Mouse (Mus musculus) adrenal gland, adult 18-20 months (tissue): Measurements from ENCODE around the gene Nes. TPM values are rescaled to one million over a fixed set of nuclear protein-coding genes. Genes with fewer than 3 reads are reported as not detected.

Experiments
- DNase-seq, 2 experiments: peaks; one replicate each; pipeline ENCODE4 v3.0.0; 2021 to 2022; ENCODE audit warnings: low spot score in 2 of 2
- total RNA-seq, 2 experiments: library from RNA; stranded (reverse); gene quantifications; 1 replicate in 1 of 2; 2 replicates in 1 of 2; pipeline ENCODE4 v1.2.3; 2021

Nes gene
- total RNA-seq, 2 experiments from 2014 or later = 5.9 to 19.4 TPM

GRCm38 (mm10) chr3:87981894-87982835 is 11.3 kb downstream of the Nes start:
- DNase-seq = peak in 1 of 2 experiments; percentile 34

GRCm38 (mm10) chr3:87982836-87983601 is 12.1 kb downstream of the Nes start:
- no peak for DNase-seq

- no peak for DNase-seq
Measured at GRCm38 (mm10) chr3:87983627-87984026, 12.7 kb downstream of the Nes start.

GRCm38 (mm10) chr3:87984094-87984493 is 13.2 kb downstream of the Nes start:
- no peak for DNase-seq

- no peak for DNase-seq
Measured at GRCm38 (mm10) chr3:87985505-87986320, 14.8 kb downstream of the Nes start.

DNA sequence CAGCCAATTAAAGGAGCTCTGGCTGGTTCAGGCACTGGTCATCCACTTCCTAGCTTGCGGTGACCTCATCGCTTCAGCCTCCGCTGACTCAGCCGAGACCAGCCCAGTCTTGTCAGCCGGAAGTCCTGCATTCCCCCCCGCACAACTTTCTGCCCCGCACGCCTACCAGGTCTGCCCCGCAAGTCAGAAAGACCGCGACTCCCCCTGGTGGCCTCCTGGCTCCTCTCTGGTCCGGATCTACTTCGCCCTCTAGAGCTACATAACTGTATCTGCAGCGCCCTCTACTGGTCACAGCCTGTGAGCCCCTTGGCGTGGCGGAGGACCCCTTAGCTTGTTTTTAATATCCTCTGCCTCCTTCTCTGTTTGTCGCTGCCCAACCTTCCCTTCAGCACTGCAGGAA is 16.0 kb downstream of the Nes start:
- DNase-seq = peak; percentile 94 to 97

GRCm38 (mm10) chr3:87987633-87988032 is 16.8 kb downstream of the Nes start:
- no peak for DNase-seq

DNA sequence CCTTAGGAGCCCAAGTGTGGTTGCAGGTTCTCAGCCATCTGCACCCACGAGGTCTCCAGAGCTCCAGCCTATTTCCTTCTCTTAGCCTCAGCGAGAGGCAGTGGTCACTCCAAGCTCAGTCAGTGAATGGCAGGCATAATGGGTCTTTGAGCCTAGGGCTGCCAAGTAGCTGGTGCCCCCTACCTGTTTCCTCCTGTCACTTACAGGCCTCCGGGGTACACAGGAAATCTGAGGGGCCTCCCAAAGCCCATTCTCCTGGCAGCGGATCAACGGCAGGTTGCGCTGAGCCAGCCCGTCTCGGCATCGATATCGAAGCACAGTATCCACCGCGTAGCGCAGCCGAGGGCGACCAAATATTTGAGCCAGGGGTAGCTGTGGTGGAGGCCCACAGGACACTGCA is 17.2 kb downstream of the Nes start:
- no peak for DNase-seq

DNA sequence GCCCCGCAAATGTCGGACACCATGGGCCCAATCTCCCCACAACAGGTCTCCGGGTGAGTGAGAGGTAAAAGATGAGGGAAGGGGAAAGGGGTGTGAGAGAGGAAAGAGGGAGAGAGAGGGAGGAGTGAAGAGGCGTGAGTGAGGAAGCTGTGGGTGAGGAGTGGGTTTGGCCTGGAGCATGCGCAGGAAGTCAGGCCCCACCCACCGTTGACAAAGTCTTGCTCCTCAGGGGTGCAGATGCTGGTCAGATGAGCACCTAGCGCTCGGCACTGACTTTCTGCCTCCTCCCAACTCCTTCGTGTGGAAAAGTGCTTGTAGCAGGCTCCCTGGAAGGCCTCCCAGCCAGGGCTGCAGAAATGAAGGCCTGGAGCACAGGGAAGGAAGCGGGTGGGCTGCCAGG is 19.1 kb downstream of the Nes start:
- DNase-seq = no peak

DNA sequence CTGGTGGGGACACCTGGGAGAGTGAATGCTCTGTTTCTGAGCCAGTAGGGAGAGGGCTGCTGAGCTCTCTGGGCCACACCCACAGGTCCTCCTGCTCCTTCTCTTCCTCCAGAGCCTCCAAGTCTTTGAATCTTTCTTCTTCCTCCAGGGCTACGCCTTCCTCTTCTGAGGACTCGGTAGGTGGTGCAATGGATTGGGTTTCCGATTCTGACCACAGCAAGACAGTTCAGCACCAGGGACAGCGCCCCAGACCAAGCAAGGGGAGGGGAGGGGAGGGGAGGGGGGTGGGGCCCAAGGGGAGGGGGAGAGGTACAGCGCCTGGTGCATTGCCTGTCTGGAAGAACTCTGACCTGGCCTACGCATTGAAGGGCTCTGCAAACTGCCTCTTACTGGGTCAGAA is 22.6 kb downstream of the Nes start:
- no peak for DNase-seq

DNA sequence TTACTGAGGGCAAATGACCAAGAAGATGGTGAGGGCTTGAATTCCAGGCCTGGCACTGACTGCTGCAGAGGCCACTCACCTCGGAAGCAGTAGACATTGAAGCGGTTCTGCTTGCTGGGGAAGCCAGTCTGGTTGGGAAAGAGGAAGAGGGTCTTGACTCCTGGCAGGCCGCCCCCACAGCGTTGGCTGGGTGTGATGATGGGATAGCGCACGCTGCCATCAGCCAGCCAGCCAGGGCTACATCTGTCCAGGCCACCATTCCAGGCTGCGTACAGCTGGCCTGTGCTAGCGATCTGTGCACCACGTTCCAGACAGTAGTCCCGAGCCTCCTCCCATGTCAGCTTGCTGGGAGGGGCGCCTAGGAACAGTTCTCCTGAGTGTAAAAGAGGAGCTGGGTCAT is 24.5 kb downstream of the Nes start:
- DNase-seq = peak in 1 of 2 experiments; percentile 16

- no peak for DNase-seq
Measured at GRCm38 (mm10) chr3:87996401-87996800, 25.5 kb downstream of the Nes start.

- DNase-seq = no peak
Measured at GRCm38 (mm10) chr3:87996971-87997614, 26.2 kb downstream of the Nes start.

GRCm38 (mm10) chr3:87998747-87999146 is 27.9 kb downstream of the Nes start:
- DNase-seq = no peak

DNA sequence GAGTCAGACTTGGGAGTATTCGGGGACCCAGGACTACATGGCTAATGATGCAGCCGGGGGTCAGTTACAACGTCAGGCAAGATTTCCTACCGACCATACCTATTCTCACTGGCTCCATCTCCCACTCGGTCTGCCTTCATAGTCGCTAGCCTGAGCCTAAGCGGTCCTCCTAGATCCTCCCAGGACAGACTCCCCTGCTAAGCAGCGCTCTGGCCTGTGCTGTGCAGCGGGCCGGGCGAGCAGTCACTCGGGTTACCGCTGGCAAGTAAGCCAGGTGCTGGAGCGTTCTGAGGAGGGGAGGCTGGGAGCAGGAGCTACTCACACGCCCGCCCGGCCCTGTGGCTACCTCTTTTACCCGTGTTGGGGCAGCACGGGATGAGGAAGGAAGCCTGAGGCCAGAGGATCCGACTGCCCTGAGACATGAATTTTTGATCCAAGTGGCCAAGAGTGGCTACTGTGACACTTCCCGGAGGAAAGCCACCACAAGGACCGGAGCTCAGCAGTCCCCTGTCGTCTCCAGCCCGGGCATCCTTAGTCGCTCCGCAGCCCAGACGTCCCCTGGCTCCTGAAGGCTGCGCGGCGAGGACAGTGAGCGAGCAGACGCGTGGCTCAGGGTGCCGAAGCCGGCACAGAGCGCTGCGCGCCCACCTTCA is 28.5 kb downstream of the Nes start:
- peak in 1 of 2 experiments; percentile 29 for DNase-seq

DNA sequence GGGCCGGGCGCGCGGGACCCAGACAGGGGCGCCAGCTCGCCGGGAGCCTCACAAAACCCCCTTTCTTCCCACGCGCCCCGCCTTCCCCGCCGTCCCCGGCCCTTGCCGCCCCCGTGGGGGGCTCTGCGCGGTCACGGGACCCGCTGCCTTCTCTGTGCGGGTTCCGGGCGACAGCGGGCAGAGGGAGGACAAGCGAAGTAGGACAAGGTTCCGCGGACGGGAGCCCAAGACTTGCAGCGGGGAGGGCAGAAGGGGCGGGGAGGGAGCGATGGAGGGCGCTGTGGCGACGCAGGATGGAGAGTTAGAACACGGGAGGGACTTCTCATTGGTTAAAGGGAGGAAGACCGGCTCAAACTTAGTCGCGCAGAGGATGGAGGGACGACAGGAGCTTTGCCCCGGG is 29.3 kb downstream of the Nes start, which contains the start of gene Bcan:
Gene Bcan, minus strand, starts transcription at position 50 of the 400 bp plus-strand sequence.
- peak in 1 of 2 experiments; percentile 62 for DNase-seq

GRCm38 (mm10) chr3:88000816-88001595 is 30.1 kb downstream of the Nes start:
- peak in 1 of 2 experiments; percentile 51 for DNase-seq

- peak in 1 of 2 experiments; percentile 15 for DNase-seq
Measured at GRCm38 (mm10) chr3:88002291-88002976, 31.6 kb downstream of the Nes start.
